Mouse (Mus musculus) left cerebral cortex, postnatal 25 days (tissue): ENCODE measurements around the gene Igdcc4. TPM values are rescaled to one million over a fixed set of nuclear protein-coding genes. Genes with fewer than 3 reads are reported as not detected.
"Not testable (repeated sequence)": the region's sequence is repeated elsewhere in the genome, so short reads cannot be mapped to it uniquely, and the experiment has no call there.

Experiments
- DNase-seq, 2 experiments: peaks; one replicate each; pipeline ENCODE4 v3.0.0; 2022; ENCODE audit warnings: low spot score in 2 of 2, mixed read lengths in 1 of 2
- intact Hi-C: fragments of 180-260 bp; cut with DNase I; formaldehyde crosslinking; loops from one replicate; pipeline ENCODE4 v1.15.1; 2025
- total RNA-seq, 2 experiments: library from RNA; stranded (reverse); gene quantifications; 2 replicates each; pipeline ENCODE4 v1.2.3; 2021

Gene Igdcc4
- 10 to 100 TPM; 23.4 to 24.5 TPM for total RNA-seq

GRCm38 (mm10) chr9:65100991-65101685 lies at the start of gene Igdcc4:
Gene Igdcc4, plus strand, starts transcription at chr9:65101486.
- DNase-seq: peak in 1 of 2 experiments; percentile 33
- intact Hi-C loops: loop anchor here (5.0 kb wide), 1 partner anchor 64 kb away; no protein-coding TSS in a partner anchor

GRCm38 (mm10) chr9:65064251-65064650 lies 37.0 kb upstream of the Igdcc4 start:
- intact Hi-C loops: no loop called here

GRCm38 (mm10) chr9:65070587-65070986 lies 30.7 kb upstream of the Igdcc4 start:
- DNase-seq: no peak
- intact Hi-C loops: no loop called here

More at GRCm38 (mm10) chr9:65064251-65064650, 37.0 kb upstream of the Igdcc4 start:
- DNase-seq: no peak

GRCm38 (mm10) chr9:65073555-65073954 lies 27.7 kb upstream of the Igdcc4 start:
- intact Hi-C loops: no loop called here
- no peak for DNase-seq

- intact Hi-C loops: no loop called here
- no peak for DNase-seq
These were observed 27.0 kb upstream of the Igdcc4 start for GRCm38 (mm10) chr9:65074251-65074650.

GRCm38 (mm10) chr9:65074855-65075493 lies 26.3 kb upstream of the Igdcc4 start:
- no peak for DNase-seq
- intact Hi-C loops: no loop called here

GRCm38 (mm10) chr9:65077536-65077935 lies 23.8 kb upstream of the Igdcc4 start:
- intact Hi-C loops: no loop called here
- DNase-seq: no peak

GRCm38 (mm10) chr9:65080141-65080540 lies 21.1 kb upstream of the Igdcc4 start:
- DNase-seq: not testable (repeated sequence)
- intact Hi-C loops: loop anchor here (5.0 kb wide), 1 partner anchor 42 kb away; no protein-coding TSS in a partner anchor

- intact Hi-C loops: loop anchor here (5.0 kb wide), 1 partner anchor 39 kb away; no protein-coding TSS in a partner anchor
- DNase-seq: peak in 1 of 2 experiments; percentile 17
These were observed 18.1 kb upstream of the Igdcc4 start for GRCm38 (mm10) chr9:65083075-65083765.

GRCm38 (mm10) chr9:65084198-65084807 lies 17.0 kb upstream of the Igdcc4 start:
- intact Hi-C loops: loop anchor here (5.0 kb wide), 1 partner anchor 38 kb away; no protein-coding TSS in a partner anchor
- no peak for DNase-seq

- no peak for DNase-seq
- intact Hi-C loops: no loop called here
These were observed 16.0 kb upstream of the Igdcc4 start for GRCm38 (mm10) chr9:65085270-65085669.

GRCm38 (mm10) chr9:65086801-65087200 lies 14.5 kb upstream of the Igdcc4 start:
- DNase-seq: no peak
- intact Hi-C loops: no loop called here

GRCm38 (mm10) chr9:65087490-65087889 lies 13.8 kb upstream of the Igdcc4 start:
- intact Hi-C loops: no loop called here
- DNase-seq: no peak

- intact Hi-C loops: no loop called here
- DNase-seq: peak in 1 of 2 experiments; percentile 61
These were observed 7.0 kb upstream of the Igdcc4 start for GRCm38 (mm10) chr9:65094237-65094636.

GRCm38 (mm10) chr9:65101686-65102376 lies 545 bp downstream of the Igdcc4 start:
- intact Hi-C loops: loop anchor here (5.0 kb wide), 1 partner anchor 65 kb away; no protein-coding TSS in a partner anchor

GRCm38 (mm10) chr9:65102377-65103172 lies 1.3 kb downstream of the Igdcc4 start:
- intact Hi-C loops: loop anchor here (5.0 kb wide), 1 partner anchor 65 kb away; no protein-coding TSS in a partner anchor
- no peak for DNase-seq

More at GRCm38 (mm10) chr9:65101686-65102376, 545 bp downstream of the Igdcc4 start:
- DNase-seq: peak; percentile 35 to 41

- intact Hi-C loops: loop anchor here (5.0 kb wide), 1 partner anchor 66 kb away; no protein-coding TSS in a partner anchor
- DNase-seq: no peak
These were observed 2.0 kb downstream of the Igdcc4 start for GRCm38 (mm10) chr9:65103173-65103752.

GRCm38 (mm10) chr9:65106821-65107220 lies 5.5 kb downstream of the Igdcc4 start:
- no peak for DNase-seq
- intact Hi-C loops: no loop called here
